Mouse (Mus musculus) G1E (cell line): Measurements from ENCODE around the gene Serp1.

Experiments used
- CTCF ChIP-seq: IDR thresholded peaks from 2 replicates; pipeline ENCODE4 v1.5.1; 2012; ENCODE audit warnings: low read depth, low read length, inconsistent platforms, mixed read lengths
- GATA1 ChIP-seq: IDR thresholded peaks from 2 replicates; pipeline ENCODE4 v1.6.1; 2012; ENCODE audit warnings: borderline replicate concordance, low read length, inconsistent platforms, mixed read lengths
- GATA2 ChIP-seq: IDR thresholded peaks from 2 replicates; pipeline ENCODE4 v1.6.1; 2012; ENCODE audit warnings: low read depth, low read length, inconsistent platforms, borderline replicate concordance
- TAL1 ChIP-seq: conservative IDR thresholded peaks from 2 replicates; pipeline ENCODE4 v1.6.1; 2012; ENCODE audit warnings: low read depth, low read length, inconsistent platforms, mixed read lengths

GRCm38 (mm10) chr3:58518962-58519361 is 6.7 kb downstream of the Serp1 start:
- TF ChIP-seq CTCF, result no peak
- no peak for TF ChIP-seq GATA1
- TF ChIP-seq TAL1, result no peak
- TF ChIP-seq GATA2, result no peak
